Mouse (Mus musculus) left cerebral cortex, postnatal 25 days (tissue): Measurements from ENCODE around the gene Chrnd. TPM values are rescaled to one million over a fixed set of nuclear protein-coding genes. Genes with fewer than 3 reads are reported as not detected.

Experiments
- DNase-seq, 2 experiments: peaks; one replicate each; pipeline ENCODE4 v3.0.0; 2022; ENCODE audit warnings: low spot score in 2 of 2, mixed read lengths in 1 of 2
- intact Hi-C: fragments of 180-260 bp; cut with DNase I; formaldehyde crosslinking; loops from one replicate; pipeline ENCODE4 v1.15.1; 2025
- total RNA-seq, 2 experiments: library from RNA; stranded (reverse); gene quantifications; 2 replicates each; pipeline ENCODE4 v1.2.3; 2021

The Chrnd gene
- total RNA-seq, 2 experiments from 2014 or later = not detected

GRCm38 (mm10) chr1:87183013-87183412 lies 7.4 kb upstream of the Chrnd start, which contains the start of gene Prss56:
TSS of gene Prss56 (plus strand) at chr1:87183313.
- DNase-seq = no peak
- intact Hi-C loops = no loop called here

GRCm38 (mm10) chr1:87183998-87184750 lies 6.2 kb upstream of the Chrnd start:
- DNase-seq = no peak
- intact Hi-C loops = no loop called here

- intact Hi-C loops = loop anchor here (1.0 kb wide), 1 partner anchor 566 kb away; no protein-coding TSS in a partner anchor
These were observed 5.7 kb upstream of the Chrnd start for GRCm38 (mm10) chr1:87184751-87185139.

GRCm38 (mm10) chr1:87185526-87185925 lies 4.9 kb upstream of the Chrnd start:
- intact Hi-C loops = loop anchor here (1.0 kb wide), 1 partner anchor 567 kb away; no protein-coding TSS in a partner anchor
- DNase-seq = no peak

More at GRCm38 (mm10) chr1:87184751-87185139, 5.7 kb upstream of the Chrnd start:
- DNase-seq = peak; percentile 72 to 75

GRCm38 (mm10) chr1:87186261-87187036 lies 4.0 kb upstream of the Chrnd start:
- DNase-seq = no peak
- intact Hi-C loops = loop anchor here (1.0 to 2.0 kb wide), 3 partner anchors 88 to 536 kb away; no protein-coding TSS in a partner anchor

- peak; percentile 70 to 77 for DNase-seq
- intact Hi-C loops = loop anchor here (1.0 to 2.0 kb wide), 3 partner anchors 89 to 537 kb away; no protein-coding TSS in a partner anchor
These were observed 3.4 kb upstream of the Chrnd start for GRCm38 (mm10) chr1:87187037-87187355.

- DNase-seq = no peak
- intact Hi-C loops = no loop called here
These were observed 6.9 kb downstream of the Chrnd start for GRCm38 (mm10) chr1:87197296-87197695.

GRCm38 (mm10) chr1:87198119-87199065 lies 8.0 kb downstream of the Chrnd start:
- no peak for DNase-seq
- intact Hi-C loops = no loop called here

- no peak for DNase-seq
- intact Hi-C loops = no loop called here
These were observed 10.4 kb downstream of the Chrnd start for GRCm38 (mm10) chr1:87200811-87201210.

- intact Hi-C loops = no loop called here
- DNase-seq = no peak
These were observed 11.4 kb downstream of the Chrnd start for GRCm38 (mm10) chr1:87201848-87202247.

- no peak for DNase-seq
- intact Hi-C loops = no loop called here
These were observed 13.4 kb downstream of the Chrnd start for GRCm38 (mm10) chr1:87203779-87204178.

GRCm38 (mm10) chr1:87204465-87204864 lies 14.1 kb downstream of the Chrnd start, which contains the start of gene Chrng:
TSS of gene Chrng (plus strand) at chr1:87204657.
- DNase-seq = no peak
- intact Hi-C loops = no loop called here

- intact Hi-C loops = no loop called here
- DNase-seq = no peak
These were observed 14.6 kb downstream of the Chrnd start for GRCm38 (mm10) chr1:87205038-87205437.

- DNase-seq = no peak
- intact Hi-C loops = no loop called here
These were observed 15.1 kb downstream of the Chrnd start for GRCm38 (mm10) chr1:87205502-87205901.

- intact Hi-C loops = no loop called here
- DNase-seq = no peak
These were observed 15.9 kb downstream of the Chrnd start for GRCm38 (mm10) chr1:87206339-87206738.

- intact Hi-C loops = loop anchor here (10.0 kb wide), 1 partner anchor 543 kb away; the partner anchor contains the start of gene Atg16l1
- no peak for DNase-seq
These were observed 21.0 kb downstream of the Chrnd start for GRCm38 (mm10) chr1:87211431-87211830.

GRCm38 (mm10) chr1:87213735-87214704 lies 23.6 kb downstream of the Chrnd start, which contains the start of gene Eif4e2:
TSS of gene Eif4e2 (plus strand) at chr1:87213914.
- DNase-seq = peak; percentile 91 to 95
- intact Hi-C loops = loop anchor here (10.0 kb wide), 1 partner anchor 541 kb away; the partner anchor contains the start of gene Atg16l1

GRCm38 (mm10) chr1:87214748-87215147 lies 24.3 kb downstream of the Chrnd start:
- no peak for DNase-seq
- intact Hi-C loops = loop anchor here (10.0 kb wide), 1 partner anchor 540 kb away; the partner anchor contains the start of gene Atg16l1
